8 mouse cellular contexts compared by ENCODE assay signal in genomic region chr6:31399566-31399965, GRCm38 (mm10). TPM values are rescaled to one million over a fixed set of nuclear protein-coding genes. Genes with fewer than 3 reads are reported as not detected.
DNase-seq lines count a peak whose midpoint lies in the region; ATAC-seq lines count a peak whose summit lies in the region.

No protein-coding gene starts in this region.

- H3K4me1 ChIP-seq in limb, embryonic 11.5 days (ENCODE audit: control insufficient read depth, insufficient read depth, low read length), result peaks cover 7% of the 10 kb centered on the region; the same call in 1 of the 2 replicates
- H3K4me1 ChIP-seq in midbrain, embryonic 12.5 days, result peaks cover 30% of the 10 kb centered on the region

- H3K4me3 ChIP-seq in limb, embryonic 11.5 days (ENCODE audit: low read depth, low read length), result peak overlapping the region; percentile 93
- H3K4me3 ChIP-seq in midbrain, embryonic 12.5 days, result peak overlapping the region; percentile 99

- H3K4me2 ChIP-seq in limb, embryonic 11.5 days (ENCODE audit: low read depth, severe bottlenecking), result peak overlapping the region; percentile 80
- H3K4me2 ChIP-seq in midbrain, embryonic 12.5 days (replicated peaks), result peak overlapping the region; percentile 93

- peak; percentile 26 to 44 for DNase-seq in urinary bladder, postnatal 36 days (ENCODE audit: low spot score in 2 of 2)
- DNase-seq in urinary bladder, postnatal 4 days (ENCODE audit: low spot score in 2 of 2), result no peak
- DNase-seq in embryo, embryonic 11 days, result peak; percentile 52
- DNase-seq in heart, postnatal 10 days, result peak; percentile 47 to 58
- DNase-seq in limb, embryonic 11.5 days (ENCODE audit: low spot score), result peak; percentile 40
- peak; percentile 64 for DNase-seq in testis, postnatal 14 days (ENCODE audit: low spot score)
- no peak for DNase-seq in left cerebral cortex, postnatal 14 days (ENCODE audit: low spot score in 2 of 2)

- 2% methylated on average over 13 of the region's 13 CpGs for WGBS in limb, embryonic 11.5 days
- WGBS in midbrain, embryonic 12.5 days, result 2% methylated on average over 13 of the region's 13 CpGs

- intact Hi-C loops in heart, postnatal 10 days (cut with DNase I), result loop anchor here (2.0 kb wide), 1 partner anchor 183 kb away; no protein-coding TSS in a partner anchor
- intact Hi-C loops in left cerebral cortex, postnatal 14 days (cut with DNase I), result loop anchor here (5.0 kb wide), 1 partner anchor 182 kb away; no protein-coding TSS in a partner anchor

- no peak for ATAC-seq in limb, embryonic 11.5 days (ENCODE audit: insufficient number of reproducible peaks, low FRiP score, low TSS enrichment, low read depth)
- ATAC-seq in midbrain, embryonic 12.5 days (ENCODE audit: low FRiP score, low read depth), result no peak

- no peaks in the 10 kb centered on the region for H3K9me3 ChIP-seq in limb, embryonic 11.5 days (ENCODE audit: control insufficient read depth, low read length)
- no peaks in the 10 kb centered on the region for H3K9me3 ChIP-seq in midbrain, embryonic 12.5 days

- no peaks in the 10 kb centered on the region for H3K27me3 ChIP-seq in limb, embryonic 11.5 days (ENCODE audit: control insufficient read depth, insufficient read depth, low read length)
- H3K27me3 ChIP-seq in midbrain, embryonic 12.5 days, result no peaks in the 10 kb centered on the region

- H3K9ac ChIP-seq in limb, embryonic 11.5 days (ENCODE audit: low read length), result peak overlapping the region; percentile 98
- H3K9ac ChIP-seq in midbrain, embryonic 12.5 days (replicated peaks), result peak overlapping the region; percentile 99

- no peaks in the 10 kb centered on the region for H3K36me3 ChIP-seq in limb, embryonic 11.5 days (ENCODE audit: control insufficient read depth, insufficient read depth, low read length)
- H3K36me3 ChIP-seq in midbrain, embryonic 12.5 days, result no peaks in the 10 kb centered on the region

- no peak overlapping the region for H3K27ac ChIP-seq in limb, embryonic 11.5 days (replicated peaks; ENCODE audit: low read depth, low read length)
- no peak overlapping the region for H3K27ac ChIP-seq in midbrain, embryonic 12.5 days (replicated peaks)

RNA-seq across cellular contexts. Expression of gene Mkln1, which starts 1.0 kb away (rescaled TPM):
- 100 to 1,000 TPM; 194 to 206 TPM for total RNA-seq in heart, postnatal 10 days (2021)
- 207 and 213 TPM in 2 replicates for polyA plus RNA-seq in limb, embryonic 11.5 days (2014; fragmentation: Nextera tagmentation; extraction: Ambion mirVana)
- 189 and 208 TPM in 2 replicates for polyA plus RNA-seq in midbrain, embryonic 12.5 days (2016; fragmentation: Nextera tagmentation; extraction: Ambion mirVana)
- total RNA-seq in left cerebral cortex, postnatal 14 days (2021), result 100 to 1,000 TPM; 126 to 136 TPM

Comparison
In these comparisons a context has a peak if more than half of its experiments do, and no peak if none do; other contexts are left out.
1. DNase-seq: peak in urinary bladder, postnatal 36 days (2 of 2), embryo, embryonic 11 days (single experiment), heart, postnatal 10 days (2 of 2), limb, embryonic 11.5 days (single experiment) and testis, postnatal 14 days (single experiment); none in urinary bladder, postnatal 4 days (0 of 2) and left cerebral cortex, postnatal 14 days (0 of 2).